Mouse (Mus musculus) forebrain, embryonic 14.5 days (tissue): ENCODE data around the gene Plxnd1. TPM values are rescaled to one million over a fixed set of nuclear protein-coding genes. Genes with fewer than 3 reads are reported as not detected.

Experiments used
- ATAC-seq: fragments of 200-750 bp; cut with Nextera tagmentation; 2 replicates; pipeline ENCODE4 v1.8.0; 2017; ENCODE audit warnings: mild to moderate bottlenecking, moderate library complexity
- DNase-seq: peaks from one replicate; pipeline ENCODE4 v3.0.0-alpha.2; 2015; ENCODE audit warnings: low spot score
- H3K27ac ChIP-seq: fragments of 300-500 bp; sonication (generic); 2 replicates; pipeline ENCODE4 v1.5.1; 2014; ENCODE audit warnings: low read depth, mild to moderate bottlenecking, control low read depth, low read length, moderate library complexity
- H3K27me3 ChIP-seq: fragments of 300-500 bp; sonication (generic); replicated peaks from 2 replicates; pipeline ENCODE4 v1.6.1; 2014; ENCODE audit warnings: low read length, control low read depth, mixed read lengths; ENCODE audit not compliant: control insufficient read depth, insufficient read depth
- H3K36me3 ChIP-seq: fragments of 300-500 bp; sonication (generic); 2 replicates; pipeline ENCODE4 v1.6.1; 2014; ENCODE audit warnings: low read length, control low read depth; ENCODE audit not compliant: control insufficient read depth, insufficient read depth
- H3K4me1 ChIP-seq: fragments of 300-500 bp; sonication (generic); 2 replicates; pipeline ENCODE4 v1.6.1; 2014; ENCODE audit warnings: antibody characterized with exemption, low read length, control low read depth; ENCODE audit not compliant: control insufficient read depth, insufficient read depth
- H3K4me2 ChIP-seq: fragments of 300-500 bp; sonication (generic); 2 replicates; pipeline ENCODE4 v1.6.1; 2014; ENCODE audit warnings: mild to moderate bottlenecking, control low read depth, low read length
- H3K4me3 ChIP-seq: fragments of 300-500 bp; sonication (generic); 2 replicates; pipeline ENCODE4 v1.5.1; 2014; ENCODE audit warnings: low read depth, low read length, control low read depth
- H3K9ac ChIP-seq: fragments of 300-500 bp; sonication (generic); 2 replicates; pipeline ENCODE4 v1.6.1; 2014; ENCODE audit warnings: mild to moderate bottlenecking, low read length, control low read depth, moderate library complexity
- H3K9me3 ChIP-seq: fragments of 300-500 bp; sonication (generic); replicated peaks from 2 replicates; pipeline ENCODE4 v1.6.1; 2016; ENCODE audit warnings: low read length, control low read depth, mixed read lengths; ENCODE audit not compliant: control insufficient read depth
- WGBS: fragments of 180-500 bp; shearing (Covaris S2); extraction: QIAGEN DNeasy Blood & Tissue Kit; methylation state at CpG from one replicate; pipeline ENCODE4 v1.1.7; 2014; 5-methylcytosine and 5-hydroxymethylcytosine counted together
- polyA plus RNA-seq: library from polyadenylated mRNA; unstranded; fragments of >200 nt; fragmentation: Nextera tagmentation; extraction: Ambion mirVana; gene quantifications from 2 replicates; pipeline ENCODE4 v1.2.1, GENCODE M21; 2014

Plxnd1 gene
- polyA plus RNA-seq, 1 experiment from 2014 or later = 19.6 TPM

DNA sequence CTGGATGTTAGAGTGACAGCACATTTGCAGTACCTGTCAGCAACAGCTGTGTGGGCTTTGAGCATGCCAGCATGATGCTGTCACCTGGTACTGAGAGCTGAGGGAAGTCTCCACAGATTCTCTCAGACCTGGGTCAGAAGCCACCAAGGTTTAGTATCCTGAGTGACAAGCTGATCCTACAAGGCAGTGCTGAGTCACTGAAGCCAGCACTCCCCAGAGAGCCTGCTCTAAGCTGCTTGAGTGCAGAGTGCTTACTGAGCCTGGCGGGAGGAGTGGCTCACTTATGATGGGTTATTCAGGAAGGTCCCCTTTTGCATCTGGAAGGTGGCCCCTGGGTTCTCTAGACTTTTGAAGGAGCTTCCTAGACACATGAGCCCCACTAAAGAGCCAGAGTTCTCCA is 88.3 kb downstream of the Plxnd1 start:
- H3K9me3 ChIP-seq = no peaks in the 10 kb centered on the region
- H3K36me3 ChIP-seq = peaks cover 14% of the 10 kb centered on the region; the same call in 1 of the 2 replicates
- whole genome bisulfite sequencing = 77% methylated on average over 1 of the region's 1 CpGs
- H3K4me3 ChIP-seq = no peak overlapping the region
- H3K9ac ChIP-seq = no peak overlapping the region
- H3K27ac ChIP-seq = no peak overlapping the region
- H3K27me3 ChIP-seq = no peaks in the 10 kb centered on the region
- no peak for DNase-seq
- H3K4me1 ChIP-seq = no peaks in the 10 kb centered on the region
- ATAC-seq = no peak
- H3K4me2 ChIP-seq = no peak overlapping the region

DNA sequence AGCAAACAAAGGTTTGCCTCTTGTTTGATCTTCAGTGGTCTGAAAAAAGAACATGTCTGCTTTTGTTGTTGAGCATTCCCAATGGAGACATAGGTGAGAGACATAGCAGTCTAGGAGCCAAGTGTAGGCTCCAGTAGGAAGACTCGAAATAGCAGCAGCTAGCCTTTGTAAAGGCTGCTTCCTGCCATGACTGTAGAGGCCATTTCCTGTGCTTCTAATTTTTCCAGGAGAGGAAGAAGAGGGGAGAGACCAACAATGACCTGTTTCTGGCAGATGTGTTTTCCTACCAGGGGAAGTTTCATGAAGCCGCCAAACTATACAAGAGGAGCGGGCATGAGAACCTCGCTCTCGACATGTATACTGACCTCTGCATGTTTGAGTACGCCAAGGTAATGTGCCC is 89.2 kb downstream of the Plxnd1 start:
- no peak for ATAC-seq
- Histone ChIP-seq H3K27me3 (no peaks in the 10 kb centered on the region), H3K4me2 (no peak overlapping the region), H3K9ac (no peak overlapping the region), H3K36me3 (peaks cover 19% of the 10 kb centered on the region), H3K4me3 (no peak overlapping the region), H3K27ac (no peak overlapping the region), H3K4me1 (no peaks in the 10 kb centered on the region), H3K9me3 (no peaks in the 10 kb centered on the region)
- DNase-seq = no peak
- 95% methylated on average over 6 of the region's 6 CpGs for WGBS

Other genes starting within 250 kb of the Plxnd1 start
- 0.56 and 0.90 TPM in 2 replicates for gene Tmem40, start 232.6 kb downstream of the Plxnd1 start, polyA plus RNA-seq
- gene Cand2, start 220.5 kb downstream of the Plxnd1 start, polyA plus RNA-seq = 14.4 and 17.1 TPM in 2 replicates
- gene Rpl32, start 186.3 kb downstream of the Plxnd1 start, polyA plus RNA-seq = 1,359 and 1,743 TPM in 2 replicates
- gene Efcab12, start 156.6 kb downstream of the Plxnd1 start, polyA plus RNA-seq = 1.4 and 1.6 TPM in 2 replicates
- gene Mbd4, start 141.6 kb downstream of the Plxnd1 start, polyA plus RNA-seq = 9.3 and 11.3 TPM in 2 replicates
- 16.9 and 23.2 TPM in 2 replicates for gene Ift122, start 141.5 kb downstream of the Plxnd1 start, polyA plus RNA-seq
- gene Rho, start 63.3 kb downstream of the Plxnd1 start, polyA plus RNA-seq = 0.19 and 0.30 TPM in 2 replicates
- not detected in 2 replicates for gene H1foo, start 50.1 kb downstream of the Plxnd1 start, polyA plus RNA-seq
- gene Tmcc1, start 198.5 kb upstream of the Plxnd1 start, polyA plus RNA-seq = 22.7 and 22.8 TPM in 2 replicates
- 37.9 and 45.2 TPM in 2 replicates for gene Washc2, start 213.0 kb upstream of the Plxnd1 start, polyA plus RNA-seq